Mouse (Mus musculus): ENCODE data around the gene Mgat4e. TPM values are rescaled to one million over a fixed set of nuclear protein-coding genes. Genes with fewer than 3 reads are reported as not detected.

Mgat4e gene
- polyA plus RNA-seq, 1 experiment from 2014 or later, result not detected

DNA sequence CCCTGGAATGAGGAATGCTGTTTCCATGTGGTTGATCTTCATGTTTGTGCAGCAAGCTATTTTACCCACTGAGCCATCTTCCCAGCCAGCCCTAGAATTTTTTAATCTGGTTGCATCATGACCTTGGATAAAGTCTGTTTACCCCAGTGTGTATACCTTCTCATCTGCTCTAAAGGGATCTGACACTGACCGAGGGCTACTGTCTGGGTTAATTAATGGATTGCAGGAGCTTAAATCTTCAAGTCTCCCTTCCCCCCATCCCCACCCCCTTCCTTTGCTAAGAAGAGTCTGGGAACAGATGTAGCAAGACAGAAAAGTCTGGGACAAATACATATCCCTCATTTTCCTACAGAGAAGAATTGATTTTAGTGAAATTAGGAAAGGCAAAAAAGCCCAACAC, 18.0 kb upstream of the Mgat4e start:
- Histone ChIP-seq H3K4me2 (replicated peaks) (no peak overlapping the region), H3K27me3 (no peaks in the 10 kb centered on the region), H3K9ac (no peak overlapping the region), H3K4me1 (peaks cover 18% of the 10 kb centered on the region), H3K36me3 (no peaks in the 10 kb centered on the region), H3K4me3 (replicated peaks) (no peak overlapping the region), H3K9me3 (replicated peaks) (no peaks in the 10 kb centered on the region), H3K27ac (replicated peaks) (no peak overlapping the region)
- ATAC-seq (ENCODE audit: insufficient number of reproducible peaks, low FRiP score, low TSS enrichment, low read depth), result no peak
- WGBS, result 29% methylated on average over 1 of the region's 1 CpGs

DNA sequence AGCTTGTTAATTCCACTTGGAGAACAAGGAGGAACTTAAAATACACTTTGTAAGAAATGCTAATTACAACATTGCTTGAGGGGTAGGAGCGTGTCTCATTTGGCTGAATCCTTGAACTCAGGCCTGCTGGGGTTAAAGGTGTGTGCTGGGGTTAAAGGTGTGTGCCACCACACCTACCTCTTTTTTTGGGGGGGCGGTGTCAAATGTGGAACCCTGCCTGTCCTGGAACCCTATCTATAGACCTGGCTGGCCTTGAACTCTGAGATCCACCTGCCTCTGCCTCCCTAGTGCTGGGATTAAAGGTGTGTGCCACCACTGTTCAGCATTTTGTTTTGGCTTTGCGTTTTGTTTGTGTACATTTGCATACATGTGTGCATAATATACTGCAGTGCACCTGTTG, 14.2 kb upstream of the Mgat4e start:
- Histone ChIP-seq H3K36me3 (no peaks in the 10 kb centered on the region), H3K27me3 (no peaks in the 10 kb centered on the region), H3K4me3 (replicated peaks) (no peak overlapping the region), H3K4me1 (peaks cover 19% of the 10 kb centered on the region), H3K9me3 (replicated peaks) (no peaks in the 10 kb centered on the region), H3K27ac (replicated peaks) (no peak overlapping the region), H3K4me2 (replicated peaks) (no peak overlapping the region), H3K9ac (no peak overlapping the region)
- no peak for ATAC-seq (ENCODE audit: insufficient number of reproducible peaks, low FRiP score, low TSS enrichment, low read depth)
- WGBS, result 83% methylated on average over 3 of the region's 3 CpGs

DNA sequence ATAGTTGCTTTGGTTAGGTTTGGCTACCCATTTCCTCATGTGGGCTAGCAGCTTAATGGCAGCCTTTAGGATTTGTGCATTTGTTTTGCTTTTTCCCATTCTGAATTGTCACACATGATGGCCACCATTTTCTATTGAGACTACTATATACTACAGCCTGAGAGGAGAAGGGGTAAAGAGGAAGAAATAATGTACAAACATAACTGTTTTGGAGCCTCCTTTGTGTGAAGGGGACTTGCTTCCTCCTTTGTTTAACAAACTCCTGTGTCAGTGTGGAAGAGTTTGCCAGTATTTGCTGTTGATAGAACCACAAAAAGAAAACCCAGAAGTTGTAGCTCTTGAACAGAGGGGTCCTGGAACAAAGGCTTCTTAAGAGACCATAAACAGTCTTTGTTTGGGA, 13.0 kb upstream of the Mgat4e start:
- Histone ChIP-seq H3K4me1 (peaks cover 19% of the 10 kb centered on the region), H3K9me3 (replicated peaks) (no peaks in the 10 kb centered on the region), H3K4me2 (replicated peaks) (peak overlapping the region; percentile 56), H3K9ac (peak overlapping the region; percentile 99; the same call in 1 of the 2 replicates), H3K4me3 (replicated peaks) (peak overlapping the region; percentile 82), H3K36me3 (no peaks in the 10 kb centered on the region), H3K27ac (replicated peaks) (no peak overlapping the region; the same call in 1 of the 2 replicates), H3K27me3 (no peaks in the 10 kb centered on the region)
- no peak for ATAC-seq (ENCODE audit: insufficient number of reproducible peaks, low FRiP score, low TSS enrichment, low read depth)

DNA sequence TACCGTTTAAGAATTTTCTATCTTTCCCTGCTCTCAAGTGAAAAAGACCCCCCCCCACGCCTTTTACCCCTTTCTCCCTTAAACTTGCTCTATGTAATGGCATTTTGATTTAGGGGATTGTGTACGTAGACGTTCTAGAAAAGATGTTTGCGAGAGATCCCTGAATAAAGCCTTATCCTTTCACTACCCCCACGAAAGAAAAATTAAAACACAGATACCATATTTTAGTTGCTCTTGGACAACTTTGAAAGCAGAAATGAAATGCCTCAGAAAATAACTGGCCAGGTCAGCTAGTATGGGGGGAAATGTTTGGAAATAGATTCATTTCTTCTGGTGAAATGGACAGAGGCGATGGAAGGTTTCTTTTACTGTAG, 12.3 kb upstream of the Mgat4e start:
- ATAC-seq (ENCODE audit: insufficient number of reproducible peaks, low FRiP score, low TSS enrichment, low read depth), result no peak
- peak overlapping the region; percentile 97 for H3K27ac ChIP-seq (replicated peaks)
- WGBS, result 6% methylated on average over 7 of the region's 7 CpGs

DNA sequence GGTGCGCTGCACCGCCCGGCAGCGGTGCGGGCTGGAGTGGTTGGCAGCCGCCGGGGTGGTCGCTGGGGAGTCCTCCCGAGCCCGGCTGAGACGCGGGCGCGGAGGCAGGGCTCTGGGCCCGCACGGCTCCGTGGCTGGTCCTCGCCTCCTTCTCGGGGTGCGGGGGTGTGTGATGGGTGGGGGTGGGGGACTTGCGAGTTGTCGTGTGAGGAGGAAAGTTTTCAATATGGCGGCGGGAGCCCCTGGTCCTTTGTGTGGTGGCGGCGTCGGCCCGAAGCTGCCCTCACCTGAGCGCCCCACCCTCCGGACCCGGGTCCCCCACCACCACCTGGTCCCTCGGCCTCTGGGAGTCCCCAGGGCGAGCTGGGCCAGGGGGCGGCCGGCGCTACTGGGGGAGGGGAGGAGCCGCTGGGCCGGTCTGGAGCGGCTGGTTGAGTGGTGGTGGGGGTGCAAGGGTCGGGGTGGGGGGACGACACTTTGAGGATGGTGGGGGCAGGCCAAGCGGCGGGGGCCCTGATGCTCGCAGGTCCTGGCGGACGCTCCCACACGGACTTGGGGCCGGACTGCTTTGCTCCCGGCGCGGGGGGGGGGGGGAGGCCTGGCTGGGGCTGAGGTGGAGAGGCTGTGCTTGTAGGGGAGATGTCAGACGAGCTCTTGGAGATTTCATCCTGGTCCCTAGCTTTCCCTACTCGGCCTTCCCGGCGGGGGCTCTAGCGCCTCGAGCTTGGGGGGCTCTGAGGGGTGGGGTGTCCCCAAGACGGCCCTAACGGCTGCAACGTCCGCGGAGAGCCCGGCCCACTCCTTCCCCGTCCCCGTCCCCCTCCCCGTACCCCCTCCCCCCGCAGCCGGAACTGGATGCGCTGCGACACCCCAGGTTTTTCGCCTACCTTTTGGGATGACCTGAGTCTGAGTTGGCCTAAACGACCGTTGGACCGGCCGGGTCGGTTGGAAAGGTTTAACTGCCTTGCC, 11.6 kb upstream of the Mgat4e start:
- Histone ChIP-seq H3K9me3 (replicated peaks) (no peaks in the 10 kb centered on the region), H3K4me3 (replicated peaks) (peak overlapping the region; percentile 82), H3K4me1 (peaks cover 21% of the 10 kb centered on the region), H3K27me3 (no peaks in the 10 kb centered on the region), H3K9ac (peak overlapping the region; percentile 99), H3K4me2 (replicated peaks) (peak overlapping the region; percentile 56), H3K36me3 (no peaks in the 10 kb centered on the region), H3K27ac (replicated peaks) (peak overlapping the region; percentile 97)
- ATAC-seq (ENCODE audit: insufficient number of reproducible peaks, low FRiP score, low TSS enrichment, low read depth), result peak; percentile 18; the same call in 1 of the 2 replicates
- under 1% methylated on average over 56 of the region's 76 CpGs for WGBS

More for the DNA sequence above, 12.3 kb upstream of the Mgat4e start:
- H3K9ac ChIP-seq, result peak overlapping the region; percentile 99
- no peaks in the 10 kb centered on the region for H3K36me3 ChIP-seq
- no peaks in the 10 kb centered on the region for H3K9me3 ChIP-seq (replicated peaks)
- peak overlapping the region; percentile 82 for H3K4me3 ChIP-seq (replicated peaks)
- no peaks in the 10 kb centered on the region for H3K27me3 ChIP-seq
- peaks cover 19% of the 10 kb centered on the region for H3K4me1 ChIP-seq
- H3K4me2 ChIP-seq (replicated peaks), result peak overlapping the region; percentile 56

DNA sequence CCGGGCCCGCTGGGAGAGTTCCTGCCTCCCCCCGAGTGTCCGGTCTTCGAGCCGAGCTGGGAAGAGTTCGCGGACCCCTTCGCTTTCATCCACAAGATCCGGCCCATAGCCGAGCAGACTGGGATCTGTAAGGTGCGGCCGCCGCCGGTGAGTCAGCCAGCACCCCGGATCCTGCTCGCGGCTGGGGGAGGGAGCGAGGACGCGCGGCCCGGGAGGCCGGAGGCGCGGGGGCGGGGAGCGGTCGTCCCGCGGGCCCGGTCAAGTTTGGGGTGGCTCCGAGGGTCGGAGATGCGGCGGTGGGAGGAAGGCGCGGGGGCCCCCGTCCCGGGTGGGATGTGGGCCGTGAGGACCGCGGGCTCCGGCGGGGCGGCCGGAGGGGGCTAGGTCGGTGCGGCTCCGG, 10.9 kb upstream of the Mgat4e start:
- H3K4me1 ChIP-seq, result peaks cover 21% of the 10 kb centered on the region
- peak overlapping the region; percentile 99 for H3K9ac ChIP-seq
- no peak for ATAC-seq (ENCODE audit: insufficient number of reproducible peaks, low FRiP score, low TSS enrichment, low read depth)
- H3K4me3 ChIP-seq (replicated peaks), result peak overlapping the region; percentile 82
- H3K4me2 ChIP-seq (replicated peaks), result peak overlapping the region; percentile 56
- no peaks in the 10 kb centered on the region for H3K27me3 ChIP-seq
- H3K27ac ChIP-seq (replicated peaks), result peak overlapping the region; percentile 97
- H3K9me3 ChIP-seq (replicated peaks), result no peaks in the 10 kb centered on the region
- no peaks in the 10 kb centered on the region for H3K36me3 ChIP-seq
- WGBS, result under 1% methylated on average over 40 of the region's 50 CpGs

DNA sequence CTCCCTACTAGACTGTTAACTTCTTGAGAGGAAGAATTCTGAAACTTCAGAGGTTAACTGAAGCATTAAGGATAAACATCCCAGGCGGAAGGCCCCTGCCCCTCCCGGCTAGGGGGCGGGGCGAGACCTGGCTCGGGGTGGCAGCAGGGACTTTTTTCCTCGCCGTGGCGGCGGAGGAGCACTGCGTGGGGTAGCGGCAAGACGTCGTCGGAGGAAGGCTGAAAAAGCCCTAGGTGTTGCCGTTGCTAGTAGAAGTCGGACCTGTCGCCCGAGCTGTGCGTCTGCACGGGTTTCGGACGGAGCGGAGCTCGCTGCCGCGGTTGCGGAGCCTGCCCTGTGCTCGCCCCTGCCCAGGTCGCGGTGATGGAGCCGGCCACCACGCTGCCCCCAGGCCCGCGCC, 10.5 kb upstream of the Mgat4e start, which contains the start of gene Kdm5b:
Gene Kdm5b (plus strand): TSS at position 196 of the 400 bp plus-strand sequence.
- Histone ChIP-seq H3K4me1 (peaks cover 20% of the 10 kb centered on the region), H3K27me3 (no peaks in the 10 kb centered on the region), H3K36me3 (no peaks in the 10 kb centered on the region), H3K9me3 (replicated peaks) (no peaks in the 10 kb centered on the region), H3K27ac (replicated peaks) (peak within 1 kb of the TSS; percentile 97), H3K9ac (peak within 1 kb of the TSS; percentile 99), H3K4me2 (replicated peaks) (peak within 1 kb of the TSS; percentile 56), H3K4me3 (replicated peaks) (peak within 1 kb of the TSS; percentile 82)
- ATAC-seq (ENCODE audit: insufficient number of reproducible peaks, low FRiP score, low TSS enrichment, low read depth), result peak; percentile 16; the same call in 1 of the 2 replicates
- WGBS, result under 1% methylated on average over 34 of the region's 34 CpGs

DNA sequence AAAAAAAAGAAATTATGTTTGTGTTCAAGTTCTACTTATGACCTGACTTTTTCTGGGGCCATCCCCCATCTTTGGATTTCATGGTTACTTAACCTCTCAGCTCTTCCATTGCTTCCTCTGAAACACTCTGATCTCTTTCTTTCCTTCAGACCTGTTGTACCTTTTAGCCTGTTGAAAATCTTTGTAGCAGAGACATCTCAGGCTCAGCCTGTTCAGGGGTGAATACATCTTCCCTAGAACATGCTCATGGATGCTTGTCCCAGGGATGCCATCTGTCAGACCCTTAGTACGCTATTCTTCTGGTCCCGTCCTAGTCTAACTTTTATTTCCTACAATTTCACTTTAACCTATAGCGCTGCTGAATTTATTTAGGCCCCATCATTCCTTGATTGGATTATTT, 9.7 kb upstream of the Mgat4e start:
- H3K27me3 ChIP-seq, result no peaks in the 10 kb centered on the region
- no peak overlapping the region for H3K9ac ChIP-seq
- 71% methylated on average over 3 of the region's 3 CpGs for WGBS
- no peaks in the 10 kb centered on the region for H3K9me3 ChIP-seq (replicated peaks)
- no peak for ATAC-seq (ENCODE audit: insufficient number of reproducible peaks, low FRiP score, low TSS enrichment, low read depth)
- no peak overlapping the region for H3K4me3 ChIP-seq (replicated peaks)
- H3K27ac ChIP-seq (replicated peaks), result peak overlapping the region; percentile 97; the same call in 1 of the 2 replicates
- H3K4me2 ChIP-seq (replicated peaks), result no peak overlapping the region
- peaks cover 20% of the 10 kb centered on the region for H3K4me1 ChIP-seq
- H3K36me3 ChIP-seq, result no peaks in the 10 kb centered on the region

DNA sequence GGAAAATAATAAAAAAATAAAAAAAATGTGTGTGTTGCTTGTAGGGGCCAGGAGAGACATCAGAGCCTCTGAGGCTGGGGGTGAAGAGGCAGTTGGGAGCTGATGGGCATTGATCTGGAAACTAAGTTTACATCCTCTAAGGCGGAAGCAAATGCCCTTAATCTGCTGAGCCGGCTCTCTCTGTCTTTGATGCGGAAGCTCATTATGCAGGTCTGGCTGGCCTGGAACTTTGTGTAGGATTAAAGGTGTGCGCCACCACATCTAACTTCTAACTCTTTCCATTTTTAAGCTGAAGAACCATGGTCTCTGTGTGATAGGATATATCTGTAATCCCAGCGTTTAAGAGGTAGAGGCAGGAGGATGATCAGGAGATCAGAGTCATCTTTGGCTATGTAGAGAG, 9.0 kb upstream of the Mgat4e start:
- Histone ChIP-seq H3K4me2 (replicated peaks) (no peak overlapping the region), H3K27me3 (no peaks in the 10 kb centered on the region), H3K4me1 (peaks cover 15% of the 10 kb centered on the region), H3K36me3 (no peaks in the 10 kb centered on the region), H3K27ac (replicated peaks) (no peak overlapping the region), H3K9me3 (replicated peaks) (no peaks in the 10 kb centered on the region), H3K9ac (no peak overlapping the region), H3K4me3 (replicated peaks) (no peak overlapping the region)
- WGBS, result 63% methylated on average over 5 of the region's 5 CpGs
- ATAC-seq (ENCODE audit: insufficient number of reproducible peaks, low FRiP score, low TSS enrichment, low read depth), result no peak

DNA sequence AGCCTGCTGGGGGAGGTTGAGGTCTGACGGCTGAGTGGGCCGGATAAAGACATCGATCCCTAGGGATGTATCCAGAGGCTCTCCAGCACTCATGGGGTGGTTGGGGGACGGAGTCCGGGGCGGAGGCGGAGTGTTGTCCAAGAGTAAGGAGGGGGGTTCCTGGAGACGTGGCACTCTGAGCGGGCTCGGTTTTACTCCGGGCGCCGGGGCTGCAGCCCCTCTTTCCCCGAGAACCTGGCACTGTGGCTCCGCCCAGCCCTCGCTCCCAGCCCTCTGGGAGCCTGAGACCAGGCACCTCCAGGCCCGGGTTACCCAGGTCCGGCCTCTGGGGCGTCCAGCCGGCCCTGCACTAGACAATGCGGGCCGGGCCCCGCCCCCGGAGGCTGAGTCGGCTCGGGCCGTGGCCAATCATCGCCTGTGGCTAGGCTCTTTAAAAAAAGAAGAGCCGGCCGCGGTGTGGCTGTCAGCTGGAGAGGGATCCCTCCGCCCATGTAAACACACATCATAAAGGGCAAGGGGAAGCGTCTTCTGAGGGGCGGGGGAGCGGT, 7.3 kb upstream of the Mgat4e start:
- peak overlapping the region; percentile 85 for H3K4me2 ChIP-seq (replicated peaks)
- ATAC-seq (ENCODE audit: insufficient number of reproducible peaks, low FRiP score, low TSS enrichment, low read depth), result peak; percentile 93
- no peaks in the 10 kb centered on the region for H3K9me3 ChIP-seq (replicated peaks)
- peak overlapping the region; percentile 69 for H3K4me3 ChIP-seq (replicated peaks)
- peak overlapping the region; percentile 74 for H3K9ac ChIP-seq
- WGBS, result under 1% methylated on average over 35 of the region's 35 CpGs
- no peaks in the 10 kb centered on the region for H3K27me3 ChIP-seq
- no peaks in the 10 kb centered on the region for H3K36me3 ChIP-seq
- peak overlapping the region; percentile 95 for H3K27ac ChIP-seq (replicated peaks)
- peaks cover 6% of the 10 kb centered on the region for H3K4me1 ChIP-seq

DNA sequence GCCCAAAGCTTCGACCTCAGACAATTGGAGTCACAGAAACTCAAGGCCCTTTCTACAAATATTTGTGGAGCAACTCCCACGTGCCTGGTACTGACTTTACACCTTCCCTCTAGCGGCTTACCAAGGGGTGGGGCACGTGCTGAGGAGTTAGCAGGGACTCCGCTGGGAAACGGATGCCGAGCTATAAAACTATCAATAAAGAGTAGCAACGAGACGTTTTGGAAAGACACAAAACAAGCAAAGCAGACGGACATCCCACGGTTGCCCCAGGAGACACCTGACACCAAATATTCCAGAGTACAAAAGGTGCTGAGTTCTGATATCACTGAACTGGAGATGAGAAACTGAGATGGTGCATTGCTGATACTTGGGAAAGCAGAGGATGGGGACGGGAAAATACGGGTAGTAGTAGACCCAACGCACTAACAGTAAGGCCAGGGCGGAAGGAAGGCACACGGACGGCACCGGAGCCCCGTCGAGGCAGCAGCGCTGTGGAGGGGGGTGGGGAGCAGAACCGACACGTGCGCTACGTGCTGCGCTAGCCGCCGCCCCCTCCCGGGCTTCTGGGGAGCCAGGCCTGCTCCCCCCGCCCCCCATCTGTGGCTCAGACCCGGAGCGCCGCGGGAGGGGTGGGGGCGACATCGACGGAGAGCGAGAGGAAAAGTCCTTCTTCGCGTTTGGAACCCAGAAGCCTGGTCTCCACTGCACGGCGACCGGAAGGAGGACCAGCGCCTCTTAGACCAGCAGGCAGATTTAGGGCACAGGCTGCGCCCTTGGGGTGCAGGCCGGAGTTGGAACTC, 6.6 kb upstream of the Mgat4e start:
- peak overlapping the region; percentile 69 for H3K4me3 ChIP-seq (replicated peaks)
- no peaks in the 10 kb centered on the region for H3K9me3 ChIP-seq (replicated peaks)
- H3K4me2 ChIP-seq (replicated peaks), result peak overlapping the region; percentile 85
- peaks cover 6% of the 10 kb centered on the region for H3K4me1 ChIP-seq
- no peaks in the 10 kb centered on the region for H3K27me3 ChIP-seq
- peak overlapping the region; percentile 74 for H3K9ac ChIP-seq
- peak overlapping the region; percentile 95 for H3K27ac ChIP-seq (replicated peaks)
- under 1% methylated on average over 46 of the region's 46 CpGs for WGBS
- H3K36me3 ChIP-seq, result no peaks in the 10 kb centered on the region
- peak; percentile 60 for ATAC-seq (ENCODE audit: insufficient number of reproducible peaks, low FRiP score, low TSS enrichment, low read depth)
